Mouse (Mus musculus): ENCODE measurements around the gene Cdc42ep1. TPM values are rescaled to one million over a fixed set of nuclear protein-coding genes. Genes with fewer than 3 reads are reported as not detected.
A peak's percentile ranks its signal among the peaks of the same experiment; 100 is the strongest.
"Not testable (repeated sequence)": the region's sequence is repeated elsewhere in the genome, so short reads cannot be mapped to it uniquely, and the experiment has no call there.

The Cdc42ep1 gene
- total RNA-seq, 2 experiments from 2014 or later = 11.9 to 13.2 TPM

GRCm38 (mm10) chr15:78845321-78845720 lies 2.9 kb downstream of the Cdc42ep1 start:
- DNase-seq (ENCODE audit: low spot score in 2 of 2) = no peak
- intact Hi-C loops (cut with DNase I) = loop anchor here (5.0 kb wide), 1 partner anchor 223 kb away; no protein-coding TSS in a partner anchor

GRCm38 (mm10) chr15:78845867-78846266 lies 3.4 kb downstream of the Cdc42ep1 start:
- DNase-seq (ENCODE audit: low spot score in 2 of 2) = no peak
- intact Hi-C loops (cut with DNase I) = loop anchor here (5.0 kb wide), 1 partner anchor 224 kb away; no protein-coding TSS in a partner anchor

DNA sequence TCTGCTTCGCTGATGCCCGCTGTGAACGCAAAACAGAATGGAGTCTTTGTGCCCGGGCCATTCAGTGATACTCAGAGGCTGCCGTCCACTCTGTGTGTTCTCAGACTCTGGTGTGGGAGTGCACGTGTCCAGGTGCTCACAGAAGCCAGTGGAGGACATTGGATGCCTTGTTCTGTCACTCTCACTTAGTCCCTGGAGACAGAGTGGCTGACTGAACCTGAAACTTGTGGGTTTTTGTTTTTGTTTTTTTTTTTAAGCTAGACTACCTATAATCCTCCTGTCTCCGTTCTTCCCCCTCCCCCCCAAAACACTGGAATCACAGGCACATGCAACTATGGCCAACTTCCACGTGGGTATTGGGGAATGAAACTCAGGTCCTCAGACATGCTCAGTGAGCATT lies 3.9 kb downstream of the Cdc42ep1 start:
- no peak for DNase-seq (ENCODE audit: low spot score in 2 of 2)
- intact Hi-C loops (cut with DNase I) = loop anchor here (5.0 kb wide), 1 partner anchor 224 kb away; no protein-coding TSS in a partner anchor

DNA sequence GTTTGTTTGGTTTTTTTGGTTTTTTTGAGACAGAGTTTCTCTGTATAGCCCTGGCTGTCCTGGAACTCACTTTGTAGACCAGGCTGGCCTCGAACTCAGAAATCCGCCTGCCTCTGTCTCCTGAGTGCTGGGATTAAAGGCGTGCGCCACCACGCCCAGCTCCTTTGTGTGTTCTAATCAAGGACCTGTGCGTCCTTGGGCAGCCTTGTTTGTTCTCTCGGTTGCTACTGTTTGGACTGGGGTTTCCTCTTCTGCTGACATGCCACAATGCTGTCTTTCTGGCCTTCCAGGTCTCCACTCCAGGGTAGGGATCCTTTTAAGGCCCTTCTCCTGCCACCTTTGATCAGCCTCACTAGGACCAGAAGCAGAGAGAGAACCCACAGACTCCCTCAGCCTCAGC lies 4.4 kb downstream of the Cdc42ep1 start:
- intact Hi-C loops (cut with DNase I) = loop anchor here (5.0 kb wide), 1 partner anchor 225 kb away; no protein-coding TSS in a partner anchor
- DNase-seq (ENCODE audit: low spot score in 2 of 2) = not testable (repeated sequence)

- intact Hi-C loops (cut with DNase I) = loop anchor here (2.0 to 5.0 kb wide), 2 partner anchors 22 to 226 kb away; no protein-coding TSS in a partner anchor
- peak; percentile 72 to 79 for DNase-seq (ENCODE audit: low spot score in 2 of 2)
Measured at GRCm38 (mm10) chr15:78848467-78848866, 6.0 kb downstream of the Cdc42ep1 start.

DNA sequence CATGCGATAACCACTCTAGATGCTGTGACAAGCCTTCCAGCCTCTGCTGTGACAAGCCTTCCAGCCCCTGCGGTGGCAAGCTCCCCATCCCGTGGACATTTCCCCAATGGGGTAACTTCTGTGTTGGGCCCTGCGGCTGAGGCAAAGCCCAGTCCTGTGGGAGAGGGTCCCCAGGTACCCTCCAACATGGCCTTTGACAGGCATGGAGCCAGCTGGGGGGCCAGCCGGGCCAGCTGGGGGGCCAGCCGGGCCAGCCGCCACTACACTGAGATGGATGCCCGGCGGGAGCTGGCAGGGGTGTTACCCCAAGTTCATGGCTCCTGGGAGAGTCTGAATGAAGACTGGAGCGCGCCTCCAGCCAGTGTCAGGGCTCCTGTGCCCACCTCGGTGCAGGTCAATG lies 7.1 kb downstream of the Cdc42ep1 start:
- intact Hi-C loops (cut with DNase I) = loop anchor here (2.0 to 5.0 kb wide), 2 partner anchors 23 to 227 kb away; no protein-coding TSS in a partner anchor
- DNase-seq (ENCODE audit: low spot score in 2 of 2) = no peak

- DNase-seq (ENCODE audit: low spot score in 2 of 2) = no peak
- intact Hi-C loops (cut with DNase I) = no loop called here
Measured at GRCm38 (mm10) chr15:78850059-78850824, 7.8 kb downstream of the Cdc42ep1 start.

GRCm38 (mm10) chr15:78850944-78851343 lies 8.5 kb downstream of the Cdc42ep1 start:
- intact Hi-C loops (cut with DNase I) = no loop called here
- DNase-seq (ENCODE audit: low spot score in 2 of 2) = no peak

GRCm38 (mm10) chr15:78851505-78852153 lies 9.2 kb downstream of the Cdc42ep1 start:
- DNase-seq (ENCODE audit: low spot score in 2 of 2) = peak; percentile 90 to 93
- intact Hi-C loops (cut with DNase I) = no loop called here

DNA sequence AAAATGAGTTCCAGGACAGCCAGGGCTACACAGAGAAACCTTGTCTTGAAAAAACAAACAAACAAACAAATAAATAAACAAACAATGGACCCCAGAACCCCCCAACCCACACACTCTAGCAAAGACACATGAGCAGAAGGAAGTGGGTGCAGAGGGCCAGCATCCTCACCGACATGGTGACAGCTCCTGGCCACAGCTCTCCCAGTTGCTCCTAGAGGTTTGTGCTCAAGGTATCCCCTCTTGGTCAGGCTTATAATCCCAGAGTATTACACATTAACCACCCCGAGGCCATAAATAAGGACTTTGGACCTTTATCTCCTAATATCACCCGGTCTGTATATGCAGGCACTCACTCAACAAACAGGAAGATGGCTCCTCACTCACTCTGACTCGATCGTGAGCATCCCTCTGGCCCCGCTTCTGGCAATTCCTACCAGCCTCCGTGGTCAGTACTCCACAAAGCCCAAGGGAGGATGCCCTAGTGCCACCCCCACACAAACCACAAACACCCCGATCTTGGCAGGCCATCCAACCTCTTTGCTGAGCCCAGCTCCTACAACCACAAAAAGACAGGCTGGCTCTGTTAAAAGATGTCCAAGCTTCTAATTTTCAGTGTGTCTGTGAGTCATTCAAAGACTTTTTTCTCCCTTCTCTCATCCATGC lies 13.0 kb downstream of the Cdc42ep1 start, which contains the start of gene Lgals2:
Gene Lgals2, minus strand, starts transcription at position 227 of the 663 bp plus-strand sequence.
- intact Hi-C loops (cut with DNase I) = no loop called here
- no peak for DNase-seq (ENCODE audit: low spot score in 2 of 2)

DNA sequence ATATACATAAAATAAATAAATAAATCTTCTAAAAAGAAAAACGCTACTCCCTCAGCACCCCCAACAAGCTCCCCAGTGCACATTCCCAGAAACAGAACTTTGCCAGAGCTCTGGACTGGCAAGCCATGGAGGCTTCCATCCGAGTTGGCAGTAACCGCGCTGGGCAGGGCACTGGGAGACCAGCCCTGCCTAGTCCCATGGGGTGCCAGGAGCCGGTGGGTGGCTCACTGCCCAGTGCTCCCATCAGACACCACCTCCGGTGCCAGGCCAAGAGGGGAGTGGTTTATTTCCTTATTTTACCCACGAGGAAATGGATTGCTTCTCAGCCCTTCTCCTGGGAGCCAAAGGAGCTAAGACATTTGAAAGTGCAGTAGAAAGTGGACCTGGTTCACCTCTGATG lies 14.6 kb downstream of the Cdc42ep1 start:
- peak in 1 of 2 experiments; percentile 41 for DNase-seq (ENCODE audit: low spot score in 2 of 2)
- intact Hi-C loops (cut with DNase I) = no loop called here

DNA sequence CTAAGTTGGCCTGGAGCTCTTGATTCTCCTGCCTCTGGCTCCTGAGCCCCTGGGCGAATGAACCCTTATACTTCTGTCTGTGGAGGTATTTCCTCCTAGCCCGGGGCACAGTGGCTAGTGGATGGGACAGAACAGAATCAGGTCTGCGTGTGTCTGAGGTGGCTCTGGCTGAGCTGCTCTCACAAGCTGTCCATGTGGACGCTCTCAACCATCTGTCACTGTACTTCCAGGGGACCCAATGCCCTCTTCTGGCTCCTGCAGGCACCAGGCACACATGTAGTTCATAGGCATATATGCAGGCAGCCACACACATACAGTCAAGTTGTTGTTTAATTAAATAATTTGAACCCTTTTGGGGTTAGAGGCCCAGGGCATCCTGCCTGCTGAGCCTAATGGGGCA lies 16.9 kb downstream of the Cdc42ep1 start:
- no peak for DNase-seq (ENCODE audit: low spot score in 2 of 2)
- intact Hi-C loops (cut with DNase I) = no loop called here

- intact Hi-C loops (cut with DNase I) = no loop called here
- no peak for DNase-seq (ENCODE audit: low spot score in 2 of 2)
Measured at GRCm38 (mm10) chr15:78859714-78860113, 17.3 kb downstream of the Cdc42ep1 start.

DNA sequence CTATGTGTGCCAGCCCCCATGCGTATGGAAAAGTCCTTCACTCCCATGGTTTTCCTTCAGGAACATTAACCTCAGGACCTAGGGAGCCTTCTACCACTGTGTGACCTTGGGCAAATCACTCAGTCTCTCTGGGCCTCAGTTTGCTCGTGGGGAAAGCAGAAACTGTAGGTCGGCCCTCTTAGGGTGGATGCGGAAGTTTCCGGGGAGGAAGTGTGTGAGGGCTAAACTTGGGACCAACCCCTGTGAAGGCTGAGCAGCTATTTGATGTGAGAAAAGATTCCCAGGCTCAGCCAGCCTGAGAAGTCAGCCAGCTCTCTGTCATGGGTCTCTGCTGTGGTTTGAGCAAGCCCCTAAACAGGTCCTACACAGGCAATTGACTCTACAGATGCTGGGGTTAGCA lies 19.9 kb downstream of the Cdc42ep1 start:
- DNase-seq (ENCODE audit: low spot score in 2 of 2) = no peak
- intact Hi-C loops (cut with DNase I) = no loop called here

GRCm38 (mm10) chr15:78863154-78863553 lies 20.7 kb downstream of the Cdc42ep1 start:
- intact Hi-C loops (cut with DNase I) = no loop called here
- DNase-seq (ENCODE audit: low spot score in 2 of 2) = no peak

GRCm38 (mm10) chr15:78863852-78864253 lies 21.4 kb downstream of the Cdc42ep1 start:
- intact Hi-C loops (cut with DNase I) = no loop called here
- DNase-seq (ENCODE audit: low spot score in 2 of 2) = no peak

DNA sequence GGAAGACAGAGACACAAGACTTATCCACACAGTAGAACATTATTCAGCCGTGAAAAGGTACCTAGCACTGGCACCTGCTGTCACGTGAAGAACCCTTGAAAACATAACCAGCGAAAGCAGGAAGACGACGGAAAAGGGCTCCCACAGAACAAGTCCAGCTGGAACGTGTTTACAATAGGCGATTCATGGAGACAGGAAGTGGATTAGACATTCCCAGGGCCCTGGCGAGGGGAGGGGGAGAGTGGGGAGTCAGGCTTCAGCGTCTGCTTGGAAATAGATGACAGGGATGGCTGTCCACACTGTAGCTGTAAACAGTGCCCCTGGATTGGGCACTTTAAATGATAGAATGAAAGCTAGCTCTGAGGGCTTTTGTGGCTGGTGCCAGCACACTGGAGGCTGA lies 26.0 kb downstream of the Cdc42ep1 start:
- DNase-seq (ENCODE audit: low spot score in 2 of 2) = no peak
- intact Hi-C loops (cut with DNase I) = no loop called here

GRCm38 (mm10) chr15:78868826-78869233 lies 26.4 kb downstream of the Cdc42ep1 start:
- no peak for DNase-seq (ENCODE audit: low spot score in 2 of 2)
- intact Hi-C loops (cut with DNase I) = loop anchor here (1.0 kb wide), 1 partner anchor 43 kb away; no protein-coding TSS in a partner anchor

GRCm38 (mm10) chr15:78869775-78870174 lies 27.4 kb downstream of the Cdc42ep1 start:
- peak; percentile 38 to 42 for DNase-seq (ENCODE audit: low spot score in 2 of 2)
- intact Hi-C loops (cut with DNase I) = loop anchor here (1.0 kb wide), 1 partner anchor 43 kb away; no protein-coding TSS in a partner anchor

- DNase-seq (ENCODE audit: low spot score in 2 of 2) = no peak
- intact Hi-C loops (cut with DNase I) = no loop called here
Measured at GRCm38 (mm10) chr15:78872021-78872608, 29.7 kb downstream of the Cdc42ep1 start.

Measured in left cerebral cortex, postnatal 25 days (tissue).